Mouse (Mus musculus) common myeloid progenitor, adult 5-6 weeks (primary cell): ENCODE data around the gene Atp2b2. TPM values are rescaled to one million over a fixed set of nuclear protein-coding genes. Genes with fewer than 3 reads are reported as not detected.

Experiments
- ATAC-seq: replicated peaks from 2 replicates; pipeline ENCODE4 v1.8.0; 2016; ENCODE audit warnings: low read depth, mild to moderate bottlenecking, moderate TSS enrichment, inconsistent platforms; ENCODE audit not compliant: poor library complexity, severe bottlenecking
- total RNA-seq: library from RNA; stranded (forward); fragments of 200-1000, 187-1606 nt; gene quantifications from 2 replicates; pipeline ENCODE4 v1.2.3, GENCODE M21; 2017

Atp2b2 gene
- total RNA-seq, 1 experiment from 2014 or later: not detected

DNA sequence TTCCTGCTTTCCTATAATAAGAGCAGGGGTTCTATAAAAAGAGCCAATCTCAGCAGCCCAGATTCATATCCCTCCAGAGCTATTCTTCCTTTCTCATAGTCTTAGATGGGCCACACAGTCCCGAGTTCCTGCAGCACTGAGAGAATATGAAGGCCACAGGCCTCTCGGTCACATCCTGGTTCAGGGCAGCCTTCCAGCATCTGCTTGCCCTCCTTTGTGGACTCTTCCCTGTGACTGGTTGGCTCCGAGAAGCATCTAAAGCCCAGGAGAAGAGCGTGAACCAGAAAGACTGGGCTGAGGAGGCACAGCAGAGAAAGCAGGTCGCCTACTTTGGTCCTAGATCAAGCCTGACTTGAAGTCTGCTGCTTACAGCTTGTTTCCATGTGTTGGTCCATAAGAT is 28.6 kb downstream of the Atp2b2 start:
- no peak for ATAC-seq

DNA sequence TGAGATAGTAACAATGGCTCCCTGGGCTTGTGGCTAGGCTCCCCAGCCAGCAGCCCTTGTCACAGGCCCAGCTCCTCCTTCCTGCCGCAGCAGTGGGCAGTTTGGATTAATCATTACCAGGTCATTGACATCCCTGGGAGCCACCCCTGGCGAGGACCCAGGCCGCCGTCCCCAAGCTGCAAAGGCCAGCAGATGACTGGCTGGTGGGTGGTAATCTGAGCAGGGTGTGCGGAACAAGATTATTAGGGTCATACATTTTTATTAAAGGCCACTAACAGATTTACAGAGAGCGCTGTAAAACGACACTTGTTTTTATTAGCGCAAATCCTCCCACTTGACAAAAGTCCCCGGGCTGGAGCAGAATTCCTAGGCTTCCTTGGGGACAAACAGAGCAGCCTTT is 29.6 kb downstream of the Atp2b2 start:
- ATAC-seq: no peak

DNA sequence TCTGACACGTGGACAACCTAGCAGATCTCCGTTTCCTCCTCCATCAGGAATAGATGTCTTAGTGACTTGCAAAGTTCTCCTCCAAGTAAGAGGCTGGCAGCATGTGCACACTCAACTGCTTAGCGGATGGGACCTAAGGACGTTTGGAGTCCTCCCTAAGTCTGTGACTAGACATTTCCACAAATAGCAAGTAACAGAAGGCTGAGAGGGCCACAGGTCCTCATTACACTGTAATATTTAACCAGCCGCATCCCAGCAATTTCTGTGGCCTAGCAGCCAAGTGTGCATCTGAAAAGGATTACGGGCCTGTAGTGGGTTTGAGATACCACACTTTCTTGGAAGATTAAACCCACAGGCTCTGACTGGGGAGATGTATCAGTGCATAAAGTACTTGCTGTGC is 30.4 kb downstream of the Atp2b2 start:
- no peak for ATAC-seq

DNA sequence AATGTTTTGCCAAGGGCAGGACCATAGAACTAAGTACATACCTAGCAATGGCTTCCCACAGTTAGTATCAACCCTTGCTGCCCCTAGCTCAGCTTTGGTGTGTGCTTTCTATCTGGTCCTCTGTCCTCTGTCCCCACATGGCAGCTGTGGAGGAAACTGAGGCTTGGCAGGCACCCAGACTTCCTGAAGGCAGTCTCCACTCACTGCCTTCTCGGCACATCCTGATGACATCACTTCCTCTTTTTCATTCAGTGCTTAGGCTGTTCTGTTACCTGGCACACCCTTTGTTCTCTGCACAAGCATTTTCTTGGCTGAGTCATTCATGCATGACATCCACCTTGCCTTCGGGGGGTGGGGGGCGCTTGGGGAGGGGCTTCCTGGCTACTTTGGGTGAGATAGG is 38.6 kb downstream of the Atp2b2 start:
- ATAC-seq: 0 out of 2 replicates have a peak, but pooled peaks have one; percentile 39

DNA sequence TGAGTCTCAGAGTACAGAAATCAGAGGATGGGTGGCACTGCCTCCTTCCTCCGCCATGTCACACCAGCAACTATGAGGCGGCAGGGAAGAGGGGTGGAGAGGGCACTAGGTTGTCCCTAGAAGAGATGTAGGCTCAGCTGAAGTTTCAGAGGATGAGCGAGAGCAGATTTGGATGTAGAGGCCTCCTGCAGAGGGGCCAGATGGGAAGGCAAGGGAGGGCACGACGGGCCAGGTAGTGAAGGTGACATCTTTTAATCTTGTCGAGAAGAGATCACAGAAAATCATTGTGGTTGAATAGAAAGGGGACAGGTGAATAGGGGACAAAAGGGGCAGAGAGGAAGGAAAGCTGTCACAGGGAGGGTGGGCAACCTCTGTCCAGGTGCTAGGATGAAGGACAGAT is 41.5 kb downstream of the Atp2b2 start:
- ATAC-seq: no peak

DNA sequence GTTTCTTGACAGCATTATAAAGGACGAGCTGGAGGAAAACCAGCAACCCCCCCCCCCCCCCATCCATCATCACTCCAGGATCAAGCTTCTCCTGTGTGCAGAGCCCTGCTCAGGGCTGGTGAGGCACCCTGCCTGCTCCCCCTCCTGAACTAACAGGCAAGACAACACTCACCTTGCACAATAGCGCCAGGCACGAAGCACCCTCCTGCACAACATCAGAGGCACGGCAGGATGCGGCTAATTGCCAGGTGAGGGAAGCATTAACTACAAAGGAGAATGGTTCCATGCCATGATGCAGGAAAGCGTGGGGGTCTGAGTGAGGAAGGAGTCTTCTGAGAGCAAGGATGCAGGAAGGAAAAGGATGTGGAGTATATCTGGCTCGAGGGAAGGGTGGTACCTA is 42.1 kb downstream of the Atp2b2 start:
- no peak for ATAC-seq

DNA sequence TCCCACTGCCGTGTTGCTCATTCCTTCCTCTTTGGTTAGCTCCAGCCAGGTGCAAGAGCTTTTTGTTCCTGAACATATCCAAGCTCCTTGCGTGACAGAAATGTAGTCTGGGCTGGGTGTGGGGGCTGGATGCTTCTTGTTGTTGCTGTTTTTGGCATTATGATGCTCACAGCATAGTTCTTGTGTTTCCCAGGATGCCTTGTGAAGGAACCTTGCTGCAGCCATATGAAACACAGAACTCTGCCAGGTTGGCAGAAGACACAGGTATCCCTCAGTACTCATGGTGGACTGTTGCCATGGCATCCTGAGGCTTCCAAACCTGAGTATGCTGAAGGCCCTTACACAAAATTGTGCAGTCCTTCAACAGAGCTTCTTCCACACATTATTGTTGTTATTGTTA is 44.0 kb downstream of the Atp2b2 start:
- no peak for ATAC-seq

DNA sequence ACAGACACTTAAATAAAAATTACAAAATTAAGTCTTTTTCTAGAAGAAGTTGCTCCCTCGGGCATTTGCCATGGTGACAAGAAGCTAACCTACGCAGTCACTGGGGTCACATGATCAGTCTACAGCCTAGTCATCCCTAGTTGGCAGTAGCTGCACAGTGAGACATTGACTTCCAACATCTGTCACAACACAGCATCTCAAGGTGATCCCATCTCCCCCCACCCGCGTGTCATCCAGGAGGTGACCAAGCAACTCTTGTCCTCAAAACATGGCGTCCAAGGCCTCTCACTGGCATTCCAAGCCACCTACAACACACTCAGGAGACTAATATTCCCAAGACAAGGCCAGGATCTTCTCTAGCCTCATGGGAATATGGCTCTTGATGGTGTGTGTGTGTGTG is 48.2 kb downstream of the Atp2b2 start:
- ATAC-seq: no peak

DNA sequence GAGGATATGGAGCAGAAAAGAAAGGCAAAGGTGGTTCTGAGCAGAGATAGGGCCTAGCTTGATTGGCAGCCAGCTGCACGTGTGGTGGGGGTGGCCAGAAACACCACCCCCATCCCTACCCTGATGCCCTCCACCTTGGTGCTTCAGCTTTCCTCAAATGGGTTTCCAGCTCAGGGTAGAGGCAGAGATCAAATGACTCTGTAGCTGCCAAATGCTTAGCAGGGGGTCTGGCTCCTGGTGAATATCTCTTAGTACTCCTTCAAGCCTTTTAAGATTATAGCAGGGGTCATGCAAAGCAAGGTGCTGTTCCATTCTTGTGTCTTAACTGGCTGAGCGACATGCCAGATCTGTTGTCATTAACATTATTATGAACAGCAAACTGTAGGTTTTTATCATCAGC is 50.3 kb downstream of the Atp2b2 start:
- ATAC-seq: no peak

DNA sequence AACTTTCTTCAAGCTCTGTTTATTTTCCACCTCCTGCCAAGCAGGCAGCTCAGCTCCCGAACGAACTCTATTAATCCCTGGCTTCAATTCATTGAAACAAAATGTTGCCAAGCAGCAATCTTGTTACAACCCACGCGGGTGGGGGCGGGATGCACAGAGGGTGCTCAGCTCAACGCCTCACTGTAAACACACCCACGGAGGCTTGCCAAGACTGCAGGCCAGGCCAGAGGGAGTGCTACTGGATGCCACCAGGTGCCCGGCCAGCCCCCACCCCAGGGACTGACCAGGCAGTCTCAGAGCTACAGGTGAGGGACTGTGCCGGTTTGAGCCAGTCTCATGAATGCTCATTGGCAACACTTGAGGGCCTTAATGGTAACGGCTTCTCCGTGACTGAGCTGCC is 50.9 kb downstream of the Atp2b2 start:
- ATAC-seq: no peak

DNA sequence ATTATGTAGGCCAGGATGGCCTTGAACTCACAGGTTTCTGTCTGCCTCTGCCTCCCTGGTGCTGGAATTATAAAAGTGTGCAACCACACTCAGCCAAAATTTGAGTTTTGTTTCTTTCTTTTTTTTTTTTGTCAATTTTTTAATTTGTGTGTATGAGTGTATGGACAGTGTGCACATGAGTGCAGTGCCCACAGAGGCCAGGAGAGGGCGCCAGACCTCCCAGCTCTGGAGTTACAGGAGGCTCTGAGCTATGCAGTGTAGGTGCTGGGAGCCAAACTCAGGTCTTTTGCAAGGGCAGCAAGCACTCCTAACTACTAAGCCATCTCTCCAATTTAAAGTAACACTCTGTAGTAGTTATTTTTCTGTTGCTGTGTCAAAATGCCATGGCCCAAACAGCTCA is 52.4 kb downstream of the Atp2b2 start:
- no peak for ATAC-seq

DNA sequence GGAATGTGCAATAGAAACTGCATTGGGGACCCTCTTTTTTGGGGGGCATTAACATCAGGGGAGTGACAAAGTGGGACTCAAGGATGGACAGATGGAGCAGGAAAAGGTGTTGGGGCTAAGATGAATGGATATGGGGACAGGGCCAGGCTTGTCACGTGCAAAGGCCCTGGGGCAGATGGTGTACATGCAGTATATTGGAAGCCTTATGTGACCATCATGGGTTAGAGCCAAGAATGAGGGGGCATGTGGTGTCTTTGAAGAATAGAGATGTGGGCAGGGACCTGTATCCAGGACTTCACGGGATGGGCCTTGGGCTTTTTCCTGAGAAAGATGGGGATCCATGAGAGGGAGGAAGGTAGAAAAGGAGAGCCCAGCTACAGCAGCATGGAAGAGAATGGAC is 53.9 kb downstream of the Atp2b2 start:
- ATAC-seq: no peak

DNA sequence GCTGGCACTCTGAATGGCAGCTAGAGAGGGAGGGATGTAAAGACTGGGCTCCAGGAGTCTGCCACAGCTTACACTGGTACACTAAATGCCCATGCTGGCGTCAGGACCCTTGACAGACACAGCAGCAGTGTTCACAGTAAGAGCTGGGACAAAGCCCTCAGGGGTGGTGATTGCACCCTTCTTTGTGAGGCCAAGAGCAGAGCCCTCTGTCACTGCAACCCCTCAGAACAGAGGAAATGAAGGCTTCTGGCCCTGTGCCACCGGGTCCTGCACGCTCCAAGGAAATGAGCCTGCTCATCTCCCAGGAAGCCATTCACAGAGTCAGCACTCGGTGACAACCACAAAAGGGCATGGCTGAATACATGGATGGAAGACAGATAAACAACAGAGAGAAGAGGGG is 55.7 kb downstream of the Atp2b2 start:
- no peak for ATAC-seq

DNA sequence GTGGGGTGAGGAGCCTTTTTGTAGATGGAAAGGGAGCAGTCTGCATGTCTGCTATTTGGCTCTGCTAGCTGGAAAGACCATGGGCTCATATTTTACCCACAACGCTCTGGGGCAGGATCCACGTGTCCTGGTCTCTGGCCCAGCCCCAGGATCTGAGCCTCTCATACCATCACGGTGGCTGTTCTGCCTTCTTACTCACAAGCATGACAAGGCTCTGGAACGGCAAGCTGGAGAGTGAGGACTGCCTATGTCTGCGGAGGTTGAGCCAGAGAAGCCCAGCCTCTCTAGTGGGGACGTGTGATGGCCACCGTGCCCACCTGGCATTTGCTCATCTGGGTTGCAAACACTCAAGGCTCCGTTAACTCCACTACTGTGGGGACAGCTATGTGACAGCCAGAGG is 63.7 kb downstream of the Atp2b2 start:
- no peak for ATAC-seq

DNA sequence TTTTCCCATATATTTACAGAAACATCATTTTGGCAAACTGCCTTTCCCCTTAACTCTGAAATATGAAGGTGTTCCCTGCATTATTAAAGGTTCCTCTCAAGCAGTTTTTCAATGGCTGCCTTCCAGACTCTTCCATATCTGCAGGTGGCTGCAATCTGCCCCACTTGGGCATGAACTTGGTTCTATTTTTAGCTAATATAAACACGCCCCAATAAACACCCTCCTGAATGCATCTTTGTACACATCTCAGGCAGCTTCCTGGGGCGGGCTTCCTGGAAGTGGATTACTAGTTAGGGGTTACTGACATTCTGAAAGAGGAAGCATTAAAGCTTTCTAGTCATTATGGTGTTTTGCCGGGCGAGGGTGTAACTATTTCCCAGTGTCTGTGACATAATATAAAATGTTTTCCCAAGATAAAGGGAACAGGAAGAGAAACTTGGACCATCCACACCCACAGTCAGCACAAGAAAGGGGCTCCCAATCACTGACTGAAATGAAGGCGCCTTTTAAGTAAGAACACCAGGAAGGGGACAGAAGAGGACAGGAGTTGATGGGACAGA is 64.2 kb downstream of the Atp2b2 start:
- ATAC-seq: no peak

DNA sequence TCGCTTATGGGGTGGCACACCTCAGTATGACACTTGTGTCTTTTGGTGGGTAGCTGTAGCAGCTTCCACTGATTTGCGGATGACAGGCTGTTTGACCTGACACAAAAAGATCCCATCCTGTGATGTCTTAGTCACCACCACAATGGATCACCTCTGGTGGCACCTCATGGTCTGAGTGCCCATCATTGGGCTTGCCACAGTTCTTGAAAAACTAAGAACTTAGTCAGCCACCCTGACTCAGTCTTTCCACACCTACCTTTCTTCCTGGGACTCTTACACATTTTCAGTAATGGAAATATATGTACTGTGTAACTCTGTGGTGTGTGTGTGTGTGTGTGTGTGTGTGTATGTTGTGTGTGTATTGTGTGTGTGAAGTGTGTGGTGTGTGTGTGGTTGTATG is 71.5 kb downstream of the Atp2b2 start:
- ATAC-seq: no peak

DNA sequence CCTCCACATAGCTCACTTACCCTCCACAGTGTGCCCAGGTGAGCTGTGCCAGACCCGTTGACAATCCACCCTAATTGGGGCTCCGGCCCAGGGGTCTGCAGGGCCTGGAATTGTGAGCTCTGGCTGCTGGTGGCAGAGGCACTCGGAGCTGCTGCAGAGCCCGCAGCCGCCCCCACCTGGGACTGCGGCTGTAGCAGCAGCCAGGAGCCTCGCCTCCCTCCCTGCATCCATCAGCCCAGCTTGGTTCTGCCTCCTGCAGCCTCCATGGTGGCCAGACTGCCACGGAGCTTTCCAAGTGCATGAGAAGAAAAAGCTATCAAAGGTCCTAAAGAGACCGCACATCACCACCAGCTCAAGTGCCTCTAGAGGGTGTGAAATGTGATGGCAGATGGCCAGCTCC is 71.9 kb downstream of the Atp2b2 start:
- no peak for ATAC-seq

DNA sequence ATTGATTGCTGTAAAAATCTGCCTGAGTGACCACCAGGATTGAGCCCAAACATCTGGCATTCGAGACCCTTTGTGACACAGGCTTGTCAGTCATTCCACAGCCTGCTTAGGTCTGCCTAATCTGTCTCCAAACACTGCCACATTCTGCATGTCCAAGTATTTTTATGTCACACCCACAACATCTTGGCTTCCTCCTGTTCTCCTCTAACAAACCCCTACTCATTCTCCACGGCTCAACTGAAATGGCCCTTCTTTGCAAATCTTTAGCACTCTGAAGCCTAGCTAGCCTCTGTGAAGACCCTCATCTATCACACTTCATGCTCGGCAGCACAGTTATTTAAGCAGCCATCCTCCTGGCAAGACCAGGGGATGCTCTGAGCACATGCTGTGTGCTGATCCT is 72.7 kb downstream of the Atp2b2 start:
- no peak for ATAC-seq

DNA sequence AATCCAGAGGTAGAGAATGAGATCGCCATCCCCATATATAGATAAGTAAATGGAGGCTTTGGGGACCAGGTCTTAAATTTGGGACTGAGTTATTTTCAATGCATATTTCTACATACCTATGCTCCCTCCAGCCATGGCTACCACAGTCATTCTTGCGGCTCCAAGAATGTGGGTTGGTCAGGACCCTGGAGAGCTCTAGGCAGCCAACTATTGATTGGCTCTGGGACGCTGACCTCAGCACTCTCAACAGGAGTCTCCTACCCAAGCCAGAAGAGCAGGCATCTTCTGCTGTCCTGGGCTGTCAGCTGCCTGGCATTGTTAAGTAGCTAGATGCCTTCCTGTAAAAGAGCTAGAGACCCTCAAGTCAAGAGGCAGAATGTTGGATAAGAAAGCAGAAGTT is 79.6 kb downstream of the Atp2b2 start:
- ATAC-seq: peak; percentile 71

DNA sequence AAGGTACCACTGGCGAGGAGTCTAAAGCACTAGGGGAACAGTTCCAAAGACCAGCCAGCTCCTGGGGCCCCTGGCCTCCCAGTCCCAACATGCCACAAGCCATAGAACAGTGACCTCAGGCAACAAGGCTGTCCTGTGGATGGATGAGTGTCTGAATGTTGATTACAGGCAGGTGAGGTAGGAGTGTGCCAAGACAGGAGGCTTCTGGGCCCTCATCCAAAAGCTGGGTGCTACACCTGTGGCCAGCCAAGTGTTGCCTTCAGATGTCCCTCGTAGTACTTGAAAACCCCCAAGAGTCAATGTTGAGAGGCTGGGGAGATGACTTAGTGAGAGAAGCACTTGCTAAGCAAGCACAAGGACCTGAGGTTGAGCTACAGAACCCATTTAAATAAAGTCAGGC is 80.8 kb downstream of the Atp2b2 start:
- no peak for ATAC-seq

DNA sequence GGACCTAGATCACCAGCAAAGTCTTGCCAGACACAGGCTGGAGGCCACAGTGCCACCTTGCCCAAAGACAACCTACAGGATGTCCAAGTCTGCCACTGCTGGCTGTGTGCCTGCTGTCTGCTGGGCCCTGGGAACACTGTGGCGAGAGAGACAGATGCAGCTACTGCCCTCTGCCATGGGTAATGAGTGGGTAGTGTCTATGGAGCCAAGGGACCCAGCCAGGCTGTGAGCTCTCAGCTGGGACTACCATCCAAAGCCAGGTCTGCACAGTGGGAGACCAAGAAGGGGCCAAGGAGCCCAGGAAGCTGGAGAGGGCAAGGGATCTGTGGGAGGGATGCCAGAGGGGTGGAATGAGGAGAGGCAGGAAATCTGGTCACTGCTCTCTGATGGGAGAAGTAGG is 83.1 kb downstream of the Atp2b2 start:
- no peak for ATAC-seq

DNA sequence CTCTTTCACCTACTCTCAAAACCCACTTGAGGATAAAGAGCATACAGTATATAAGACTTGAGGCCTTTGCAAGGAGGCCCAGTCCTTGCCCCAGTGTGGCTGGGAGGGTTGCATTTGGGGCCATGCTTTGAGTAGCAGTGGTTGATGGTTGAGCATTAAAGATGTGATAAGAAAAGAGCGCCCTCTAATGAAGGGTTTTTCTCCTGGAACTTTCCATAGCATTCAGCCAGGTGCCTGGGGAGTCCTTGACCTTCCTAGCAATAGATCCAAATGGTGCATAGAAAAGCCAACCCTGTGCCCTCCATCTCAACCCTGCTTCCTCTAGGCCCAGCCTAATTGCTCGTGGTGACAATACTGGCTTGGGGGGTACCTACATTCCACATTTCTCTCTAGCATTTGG is 83.7 kb downstream of the Atp2b2 start:
- ATAC-seq: no peak

DNA sequence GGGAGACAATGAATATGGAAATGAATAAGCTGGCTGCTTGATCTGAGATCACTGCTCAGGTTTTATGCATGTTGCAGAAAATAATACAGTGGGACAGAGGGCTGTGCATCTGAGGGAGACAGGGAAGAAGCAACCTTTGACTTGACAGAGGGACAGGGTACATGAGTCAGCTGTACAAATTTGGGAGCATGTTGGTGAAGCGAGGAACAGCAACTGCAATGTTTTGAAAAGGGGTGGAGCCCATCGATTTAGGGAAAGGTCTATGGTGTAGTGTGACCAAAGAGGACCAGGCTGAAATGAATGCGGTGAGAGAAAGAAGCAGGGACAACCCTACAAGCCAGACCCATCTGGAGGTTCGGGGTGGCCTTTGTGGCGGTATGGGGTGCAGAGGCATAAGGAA is 84.4 kb downstream of the Atp2b2 start:
- ATAC-seq: no peak
